Mouse (Mus musculus): Measurements from ENCODE around the gene Tnni2.

DNA sequence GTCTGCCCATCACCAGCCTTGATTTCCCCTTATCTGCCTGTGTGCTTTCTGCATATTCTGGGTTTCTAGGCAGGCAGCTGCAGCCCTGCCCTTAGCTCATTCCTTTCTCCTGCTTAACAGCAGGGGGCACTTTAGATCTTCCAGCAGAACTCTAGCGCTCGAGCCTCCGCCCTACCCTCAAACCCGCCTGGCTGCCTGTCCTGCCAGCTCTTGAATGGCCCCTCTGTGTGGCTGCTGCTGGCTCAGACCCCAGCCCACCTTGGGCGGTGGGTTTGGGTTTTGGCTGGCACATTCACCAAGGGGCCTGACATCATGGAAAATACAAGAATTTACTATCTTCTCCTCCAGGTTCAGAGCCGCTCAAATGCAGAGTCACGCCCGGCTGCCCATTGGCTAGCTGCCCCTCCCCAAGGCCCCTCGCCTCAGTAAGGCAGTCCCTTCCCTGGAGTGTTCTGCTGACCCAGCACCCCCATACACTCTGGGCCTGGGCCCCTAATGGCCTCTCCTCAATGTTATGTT lies 45.8 kb downstream of the Tnni2 start:
- TF ChIP-seq CTCF (IDR thresholded peaks at IDR 0.05; ENCODE audit: low read depth, low read length) (no peak), GATA1 (IDR thresholded peaks at IDR 0.05; ENCODE audit: borderline replicate concordance, low read length) (no peak), GATA2 (IDR thresholded peaks at IDR 0.05; ENCODE audit: borderline replicate concordance, low read depth, low read length) (no peak)

Data from G1E (cell line).